ENCODE assay signal across 8 mouse cellular contexts in genomic region chr4:134017201-134017865, GRCm38 (mm10). TPM values are rescaled to one million over a fixed set of nuclear protein-coding genes. Genes with fewer than 3 reads are reported as not detected.
DNase-seq lines count a peak whose midpoint lies in the region; ATAC-seq lines count a peak whose summit lies in the region.

No protein-coding gene starts in this region.

- H3K4me3 ChIP-seq in heart, embryonic 12.5 days, result peak overlapping the region; percentile 39
- H3K4me3 ChIP-seq in hindbrain, embryonic 14.5 days (replicated peaks; ENCODE audit: low read length), result peak overlapping the region; percentile 30
- H3K4me3 ChIP-seq in midbrain, embryonic 14.5 days (replicated peaks; ENCODE audit: low read depth, low read length), result peak overlapping the region; percentile 33

- intact Hi-C loops in heart, postnatal 36 days (cut with DNase I), result no loop called here

- no peaks in the 10 kb centered on the region for H3K36me3 ChIP-seq in heart, embryonic 12.5 days
- H3K36me3 ChIP-seq in hindbrain, embryonic 14.5 days (replicated peaks; ENCODE audit: control insufficient read depth, insufficient read depth), result no peaks in the 10 kb centered on the region
- no peaks in the 10 kb centered on the region for H3K36me3 ChIP-seq in midbrain, embryonic 14.5 days (ENCODE audit: control insufficient read depth, insufficient read depth, low read length)

- ATAC-seq in heart, embryonic 12.5 days (ENCODE audit: insufficient number of reproducible peaks, low FRiP score), result no peak
- no peak for ATAC-seq in hindbrain, embryonic 14.5 days (ENCODE audit: low FRiP score)
- ATAC-seq in midbrain, embryonic 14.5 days (ENCODE audit: low FRiP score, low TSS enrichment), result peak; percentile 20; the same call in 1 of the 2 replicates
- no peak for ATAC-seq in megakaryocyte-erythroid progenitor cell, adult 5-6 weeks (replicated peaks; ENCODE audit: low FRiP score, low TSS enrichment, poor library complexity, severe bottlenecking)
- ATAC-seq in erythroid progenitor cell, adult 5-6 weeks (replicated peaks; ENCODE audit: low FRiP score, poor library complexity, severe bottlenecking), result no peak

- H3K9ac ChIP-seq in heart, embryonic 12.5 days, result no peak overlapping the region
- H3K9ac ChIP-seq in hindbrain, embryonic 14.5 days, result peak overlapping the region; percentile 42; the same call in 1 of the 2 replicates
- no peak overlapping the region for H3K9ac ChIP-seq in midbrain, embryonic 14.5 days (replicated peaks; ENCODE audit: low read length)

- WGBS in heart, embryonic 12.5 days, result 2% methylated on average over 21 of the region's 21 CpGs
- WGBS in hindbrain, embryonic 14.5 days, result 2% methylated on average over 21 of the region's 21 CpGs
- WGBS in midbrain, embryonic 14.5 days, result 2% methylated on average over 21 of the region's 21 CpGs

- H3K4me2 ChIP-seq in heart, embryonic 12.5 days, result peak overlapping the region; percentile 68
- peak overlapping the region; percentile 63 for H3K4me2 ChIP-seq in hindbrain, embryonic 14.5 days (replicated peaks)
- H3K4me2 ChIP-seq in midbrain, embryonic 14.5 days (ENCODE audit: low read length), result peak overlapping the region; percentile 52

- peaks cover 58% of the 10 kb centered on the region for H3K4me1 ChIP-seq in heart, embryonic 12.5 days (replicated peaks)
- peaks cover 23% of the 10 kb centered on the region for H3K4me1 ChIP-seq in hindbrain, embryonic 14.5 days (replicated peaks; ENCODE audit: control insufficient read depth, insufficient read depth, low read length)
- peaks cover 42% of the 10 kb centered on the region for H3K4me1 ChIP-seq in midbrain, embryonic 14.5 days (ENCODE audit: control insufficient read depth, insufficient read depth, low read length)

- H3K27me3 ChIP-seq in heart, embryonic 12.5 days (replicated peaks), result peaks cover 42% of the 10 kb centered on the region
- H3K27me3 ChIP-seq in hindbrain, embryonic 14.5 days (ENCODE audit: control insufficient read depth, insufficient read depth, low read length), result peaks cover 19% of the 10 kb centered on the region
- H3K27me3 ChIP-seq in midbrain, embryonic 14.5 days (ENCODE audit: control insufficient read depth, insufficient read depth, low read length), result no peaks in the 10 kb centered on the region

- no peak for DNase-seq in heart, postnatal 36 days
- DNase-seq in embryo, embryonic 10 days (ENCODE audit: low spot score), result peak; percentile 73
- no peak for DNase-seq in hindbrain, embryonic 14.5 days (ENCODE audit: low spot score)
- no peak for DNase-seq in midbrain, embryonic 14.5 days
- no peak for DNase-seq in right cerebral cortex, postnatal 4 days

- no peak overlapping the region for H3K27ac ChIP-seq in heart, embryonic 12.5 days (ENCODE audit: poor library complexity, severe bottlenecking)
- no peak overlapping the region for H3K27ac ChIP-seq in hindbrain, embryonic 14.5 days
- no peak overlapping the region for H3K27ac ChIP-seq in midbrain, embryonic 14.5 days (replicated peaks; ENCODE audit: low read depth, low read length)

- no peaks in the 10 kb centered on the region for H3K9me3 ChIP-seq in heart, embryonic 12.5 days (replicated peaks)
- H3K9me3 ChIP-seq in hindbrain, embryonic 14.5 days (ENCODE audit: control insufficient read depth, low read length), result no peaks in the 10 kb centered on the region
- no peaks in the 10 kb centered on the region for H3K9me3 ChIP-seq in midbrain, embryonic 14.5 days (ENCODE audit: control insufficient read depth, low read length)

RNA-seq across cellular contexts. Expression of gene Lin28a, which starts 1.3 kb away (rescaled TPM):
- polyA plus RNA-seq in heart, embryonic 12.5 days (2016; fragmentation: Nextera tagmentation; extraction: Ambion mirVana), result 0.64 and 0.99 TPM in 2 replicates
- not detected for total RNA-seq in heart, postnatal 36 days (2021)
- polyA plus RNA-seq in hindbrain, embryonic 14.5 days (2014; fragmentation: Nextera tagmentation; extraction: Ambion mirVana), result 0.13 and 0.27 TPM in 2 replicates
- 0.13 and 0.31 TPM in 2 replicates for polyA plus RNA-seq in midbrain, embryonic 14.5 days (2014; fragmentation: Nextera tagmentation; extraction: Ambion mirVana)
- total RNA-seq in megakaryocyte-erythroid progenitor cell, adult 5-6 weeks (2014; fragmentation: Nextera tagmentation), result not detected in 2 replicates
- 0.23 TPM in 1 of 2 replicates, not detected in the other for total RNA-seq in megakaryocyte-erythroid progenitor cell, adult 5-6 weeks (2017)
- 1.1 and 2.1 TPM in 2 replicates for total RNA-seq in erythroid progenitor cell, adult 5-6 weeks (2015; ENCODE audit: low replicate concordance)
- total RNA-seq in erythroid progenitor cell, adult 5-6 weeks (2017; ENCODE audit: low replicate concordance), result 1.0 and 2.2 TPM in 2 replicates

RNA-seq across cellular contexts. Expression of gene Dhdds, which starts 16.6 kb away (rescaled TPM):
- polyA plus RNA-seq in heart, embryonic 12.5 days (2016; fragmentation: Nextera tagmentation; extraction: Ambion mirVana), result 30.5 and 33.3 TPM in 2 replicates
- total RNA-seq in heart, postnatal 36 days (2021), result 10 to 100 TPM; 29.9 to 32.4 TPM
- 49.3 and 49.6 TPM in 2 replicates for polyA plus RNA-seq in hindbrain, embryonic 14.5 days (2014; fragmentation: Nextera tagmentation; extraction: Ambion mirVana)
- polyA plus RNA-seq in midbrain, embryonic 14.5 days (2014; fragmentation: Nextera tagmentation; extraction: Ambion mirVana), result 46.6 and 48.2 TPM in 2 replicates
- 27.0 and 34.0 TPM in 2 replicates for total RNA-seq in megakaryocyte-erythroid progenitor cell, adult 5-6 weeks (2014; fragmentation: Nextera tagmentation)
- total RNA-seq in megakaryocyte-erythroid progenitor cell, adult 5-6 weeks (2017), result 10.6 and 26.2 TPM in 2 replicates
- total RNA-seq in erythroid progenitor cell, adult 5-6 weeks (2015; ENCODE audit: low replicate concordance), result 9.4 and 10.1 TPM in 2 replicates
- total RNA-seq in erythroid progenitor cell, adult 5-6 weeks (2017; ENCODE audit: low replicate concordance), result 10.1 and 12.1 TPM in 2 replicates

RNA-seq across cellular contexts. Expression of gene Zfp683, which starts 36.3 kb away (rescaled TPM):
- polyA plus RNA-seq in heart, embryonic 12.5 days (2016; fragmentation: Nextera tagmentation; extraction: Ambion mirVana), result not detected in 2 replicates
- not detected for total RNA-seq in heart, postnatal 36 days (2021)
- polyA plus RNA-seq in hindbrain, embryonic 14.5 days (2014; fragmentation: Nextera tagmentation; extraction: Ambion mirVana), result not detected in 2 replicates
- not detected in 2 replicates for polyA plus RNA-seq in midbrain, embryonic 14.5 days (2014; fragmentation: Nextera tagmentation; extraction: Ambion mirVana)
- not detected in 2 replicates for total RNA-seq in megakaryocyte-erythroid progenitor cell, adult 5-6 weeks (2014; fragmentation: Nextera tagmentation)
- not detected in 2 replicates for total RNA-seq in megakaryocyte-erythroid progenitor cell, adult 5-6 weeks (2017)
- not detected in 2 replicates for total RNA-seq in erythroid progenitor cell, adult 5-6 weeks (2015; ENCODE audit: low replicate concordance)
- not detected in 2 replicates for total RNA-seq in erythroid progenitor cell, adult 5-6 weeks (2017; ENCODE audit: low replicate concordance)

RNA-seq across cellular contexts. Expression of gene Crybg2, which starts 43.3 kb away (rescaled TPM):
- polyA plus RNA-seq in heart, embryonic 12.5 days (2016; fragmentation: Nextera tagmentation; extraction: Ambion mirVana), result 0.41 and 0.51 TPM in 2 replicates
- not detected for total RNA-seq in heart, postnatal 36 days (2021)
- 3.0 and 4.7 TPM in 2 replicates for polyA plus RNA-seq in hindbrain, embryonic 14.5 days (2014; fragmentation: Nextera tagmentation; extraction: Ambion mirVana)
- 1.8 and 2.3 TPM in 2 replicates for polyA plus RNA-seq in midbrain, embryonic 14.5 days (2014; fragmentation: Nextera tagmentation; extraction: Ambion mirVana)
- 0.55 TPM in 1 of 2 replicates, not detected in the other for total RNA-seq in megakaryocyte-erythroid progenitor cell, adult 5-6 weeks (2014; fragmentation: Nextera tagmentation)
- 0.09 TPM in 1 of 2 replicates, not detected in the other for total RNA-seq in megakaryocyte-erythroid progenitor cell, adult 5-6 weeks (2017)
- 5.0 TPM in 1 of 2 replicates, not detected in the other for total RNA-seq in erythroid progenitor cell, adult 5-6 weeks (2015; ENCODE audit: low replicate concordance)
- not detected in 2 replicates for total RNA-seq in erythroid progenitor cell, adult 5-6 weeks (2017; ENCODE audit: low replicate concordance)

RNA-seq across cellular contexts. Expression of gene Hmgn2, which starts 48.9 kb away (rescaled TPM):
- 1,861 and 1,891 TPM in 2 replicates for polyA plus RNA-seq in heart, embryonic 12.5 days (2016; fragmentation: Nextera tagmentation; extraction: Ambion mirVana)
- 100 to 1,000 TPM; 106 to 128 TPM for total RNA-seq in heart, postnatal 36 days (2021)
- polyA plus RNA-seq in hindbrain, embryonic 14.5 days (2014; fragmentation: Nextera tagmentation; extraction: Ambion mirVana), result 1,104 and 1,147 TPM in 2 replicates
- polyA plus RNA-seq in midbrain, embryonic 14.5 days (2014; fragmentation: Nextera tagmentation; extraction: Ambion mirVana), result 1,199 and 1,387 TPM in 2 replicates
- total RNA-seq in megakaryocyte-erythroid progenitor cell, adult 5-6 weeks (2014; fragmentation: Nextera tagmentation), result 542 and 559 TPM in 2 replicates
- 268 and 336 TPM in 2 replicates for total RNA-seq in megakaryocyte-erythroid progenitor cell, adult 5-6 weeks (2017)
- 1,062 and 1,086 TPM in 2 replicates for total RNA-seq in erythroid progenitor cell, adult 5-6 weeks (2015; ENCODE audit: low replicate concordance)
- total RNA-seq in erythroid progenitor cell, adult 5-6 weeks (2017; ENCODE audit: low replicate concordance), result 532 and 653 TPM in 2 replicates
